Mouse (Mus musculus) adrenal gland, postnatal 10 days (tissue): ENCODE measurements around the gene Pam. TPM values are rescaled to one million over a fixed set of nuclear protein-coding genes. Genes with fewer than 3 reads are reported as not detected.

ENCODE experiments used
- DNase-seq: peaks from one replicate; pipeline ENCODE4 v3.0.0; 2021; ENCODE audit warnings: mixed read lengths
- total RNA-seq, 2 experiments: library from RNA; stranded (reverse); gene quantifications; 2 replicates each; pipeline ENCODE4 v1.2.3; 2021

The Pam gene
- total RNA-seq, 2 experiments from 2014 or later = 205 to 219 TPM

DNA sequence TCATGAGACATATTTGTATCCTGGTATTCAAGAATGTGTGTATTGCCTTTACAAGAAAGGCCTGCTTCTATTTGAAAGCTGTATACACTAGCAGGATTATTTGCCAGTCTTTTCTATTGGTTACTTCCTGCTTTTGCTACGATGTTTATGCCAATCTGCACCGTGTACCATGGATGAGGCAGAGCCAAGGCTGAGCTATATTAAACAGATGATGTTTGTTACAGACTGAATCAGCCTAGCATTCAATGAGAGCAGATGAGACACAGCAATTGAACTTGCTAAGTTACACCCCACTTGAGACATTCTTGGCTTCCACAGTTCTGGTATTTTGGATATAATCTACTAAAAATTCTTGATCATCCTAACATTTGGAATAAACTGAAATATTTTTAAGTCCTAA lies 267.9 kb downstream of the Pam start:
- DNase-seq = no peak

- DNase-seq = no peak
Measured at GRCm38 (mm10) chr1:97822904-97823303, 272.5 kb downstream of the Pam start.

DNA sequence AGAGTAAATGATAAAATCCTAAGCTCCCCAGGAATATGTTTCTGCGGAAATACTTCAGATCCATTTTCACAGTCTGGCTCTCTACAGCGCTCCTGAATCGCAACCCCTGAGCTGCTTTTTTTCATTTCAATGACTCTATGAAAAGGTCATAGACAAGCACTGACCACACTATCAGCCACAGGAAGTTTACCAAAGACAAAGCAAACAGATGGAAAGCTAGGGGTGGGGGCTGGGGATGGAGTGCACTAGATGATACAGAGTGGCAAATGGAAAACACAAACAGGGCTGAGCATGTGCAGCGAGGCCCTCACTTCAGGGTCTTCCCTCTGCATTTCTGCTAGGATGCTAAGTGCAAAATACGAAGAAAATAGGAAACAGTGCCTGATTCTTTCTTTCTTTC lies 273.2 kb downstream of the Pam start:
- no peak for DNase-seq

DNA sequence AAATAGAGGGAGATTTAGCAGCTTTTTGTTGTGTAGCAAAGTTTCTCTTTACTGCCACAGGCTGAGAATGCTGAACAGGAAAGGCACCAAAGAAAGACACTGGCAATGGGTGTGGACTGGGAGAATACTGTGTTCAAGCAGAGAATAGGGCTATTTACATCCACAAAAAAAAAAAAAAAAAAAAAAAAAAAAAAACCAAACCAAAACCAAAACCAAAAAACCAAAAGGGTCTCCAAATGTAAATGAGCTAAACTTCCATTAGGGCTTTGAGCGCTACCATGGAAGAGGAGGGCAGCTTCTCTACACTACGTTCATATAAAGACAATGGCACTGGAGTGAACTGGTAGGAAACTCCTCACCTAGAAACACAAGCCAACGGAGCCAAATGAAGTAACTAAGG lies 274.2 kb downstream of the Pam start:
- DNase-seq = no peak

DNA sequence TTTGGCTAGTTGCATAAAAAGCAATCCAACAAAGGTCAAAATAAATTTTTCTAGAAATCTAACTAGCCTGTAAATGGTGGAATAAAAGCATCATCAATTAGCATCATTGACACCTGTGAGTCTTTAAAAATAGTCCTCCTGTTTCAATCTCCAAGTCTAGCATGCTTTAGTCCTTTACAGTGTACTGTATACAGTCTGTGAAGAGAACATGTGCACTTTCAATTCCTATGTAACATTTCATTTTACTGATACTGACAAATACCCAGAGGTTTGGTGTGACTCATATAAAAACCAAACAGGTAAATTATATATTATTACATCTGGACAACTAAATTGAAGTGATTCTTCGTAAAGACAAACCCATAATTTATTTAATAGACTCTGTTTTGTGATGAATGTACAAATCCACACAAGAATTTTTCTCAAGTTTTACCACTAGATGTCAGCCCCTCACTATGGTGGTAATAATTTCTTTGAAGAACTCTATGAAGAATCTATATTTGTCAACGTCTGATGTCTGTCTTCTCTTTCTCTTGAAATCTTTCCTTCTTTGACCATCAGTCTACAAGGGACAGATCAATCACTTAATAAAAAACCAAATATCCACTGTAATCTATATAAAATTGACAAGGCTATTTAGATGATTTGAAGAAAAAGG lies 286.1 kb downstream of the Pam start:
- DNase-seq = no peak

- DNase-seq = no peak
Measured at GRCm38 (mm10) chr1:97804520-97804919, 290.9 kb downstream of the Pam start.

DNA sequence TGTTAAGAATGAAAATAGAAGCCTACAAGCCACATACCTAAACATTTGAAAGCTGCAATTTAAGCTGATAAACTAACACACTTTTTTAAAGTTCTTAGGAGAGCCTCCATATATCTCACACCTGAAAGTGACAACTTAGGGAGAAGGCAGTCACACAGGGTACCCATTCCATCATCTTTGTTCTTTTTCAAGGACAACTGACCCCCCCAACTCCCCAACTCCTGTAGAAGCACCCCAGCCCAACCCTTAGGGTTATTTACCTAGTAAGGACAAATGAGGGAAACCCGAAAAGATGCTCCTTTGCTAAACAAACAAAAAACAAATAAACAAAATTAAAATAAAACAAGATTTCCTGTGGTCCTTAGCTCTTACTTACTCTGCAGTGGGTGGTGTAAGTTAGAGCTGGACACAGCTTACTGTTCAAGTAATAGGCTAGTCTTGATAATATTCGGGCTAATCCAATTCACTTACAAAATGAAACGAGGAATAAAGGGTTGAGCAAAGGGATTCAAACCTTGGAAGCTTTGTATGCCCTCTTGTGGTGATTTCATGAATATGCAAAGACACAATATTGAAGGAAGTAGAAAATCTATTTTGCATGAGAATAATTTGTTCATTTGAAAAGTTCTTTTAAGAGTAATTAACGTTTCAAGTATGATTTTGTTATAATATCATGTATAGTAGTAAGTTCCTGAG lies 293.1 kb downstream of the Pam start:
- DNase-seq = no peak

DNA sequence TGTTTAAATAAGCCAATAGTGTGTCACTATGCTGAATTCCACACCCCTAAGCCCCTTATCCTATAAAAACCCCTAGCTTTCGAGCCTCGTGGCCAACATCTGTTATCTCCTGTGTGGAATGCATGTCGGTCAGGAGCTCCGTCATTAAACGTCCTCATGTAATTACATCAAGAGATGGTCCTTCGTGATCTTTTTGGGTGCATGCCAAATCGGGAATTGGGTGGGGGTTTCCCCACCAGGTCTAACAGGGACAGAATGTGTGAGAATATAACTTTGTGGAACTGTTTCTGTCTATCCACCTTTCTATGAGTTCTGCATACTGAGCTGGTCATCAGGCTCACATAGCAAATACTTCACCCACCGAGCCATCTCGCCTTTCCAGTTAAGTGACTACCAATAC lies 299.5 kb downstream of the Pam start:
- no peak for DNase-seq

DNA sequence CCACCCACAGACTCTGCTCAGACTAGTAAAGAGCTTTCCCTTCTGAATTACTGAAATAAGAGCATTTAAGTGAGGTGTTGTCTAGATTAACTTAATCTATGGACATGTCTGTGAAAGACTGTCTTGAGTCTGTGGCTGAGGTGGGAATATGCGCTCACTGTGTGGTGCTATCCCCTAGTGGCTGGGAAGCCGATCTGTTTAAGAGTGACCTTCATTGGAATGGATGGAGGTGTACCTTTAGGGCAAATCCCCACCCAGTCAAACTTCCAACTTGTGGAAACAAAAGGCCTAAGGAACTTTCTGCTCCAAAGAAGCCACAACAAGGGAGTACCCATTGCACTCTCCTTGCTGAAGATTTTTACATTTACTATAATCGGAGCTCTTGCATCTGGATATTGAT lies 301.3 kb downstream of the Pam start:
- no peak for DNase-seq

DNA sequence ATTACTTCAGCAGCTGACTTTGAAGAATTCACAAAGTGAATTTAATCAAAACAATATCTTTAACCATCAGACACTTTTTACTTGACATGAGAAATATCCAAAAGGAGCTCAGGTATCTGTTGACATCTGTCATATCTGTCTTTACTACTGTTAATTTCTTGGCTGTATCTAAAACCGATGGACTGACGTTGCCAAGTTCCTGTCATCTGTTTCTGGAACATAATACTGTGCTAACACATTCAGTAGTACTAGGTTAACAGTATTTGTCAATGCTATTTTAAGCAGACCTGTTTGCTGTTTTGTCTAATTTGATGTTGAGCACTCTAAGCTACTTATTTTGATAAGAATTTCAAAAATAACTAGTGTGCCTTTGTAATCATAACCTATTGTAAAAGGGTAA lies 307.0 kb downstream of the Pam start:
- no peak for DNase-seq

- no peak for DNase-seq
Measured at GRCm38 (mm10) chr1:97787674-97788073, 307.8 kb downstream of the Pam start.

GRCm38 (mm10) chr1:97785685-97786393 lies 309.6 kb downstream of the Pam start:
- no peak for DNase-seq

DNA sequence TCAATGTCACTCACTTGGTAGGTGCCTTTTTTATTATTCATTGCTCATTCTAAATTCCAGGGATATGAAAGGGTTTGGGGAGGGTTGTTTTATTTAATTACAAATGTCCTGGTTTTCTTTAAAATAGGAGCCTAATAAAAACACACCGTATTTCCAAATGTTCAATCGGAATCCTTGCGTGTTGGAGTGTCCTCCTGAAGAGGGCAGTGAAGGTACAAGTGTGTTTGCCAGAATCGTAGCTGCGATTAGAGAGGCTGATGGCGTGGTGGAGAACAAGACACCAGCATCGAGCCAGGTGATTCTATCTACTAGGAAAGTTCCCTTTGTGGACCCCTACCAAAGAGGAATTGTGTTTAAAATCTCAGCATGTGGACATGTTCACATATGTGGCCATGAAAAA lies 310.5 kb downstream of the Pam start:
- no peak for DNase-seq

DNA sequence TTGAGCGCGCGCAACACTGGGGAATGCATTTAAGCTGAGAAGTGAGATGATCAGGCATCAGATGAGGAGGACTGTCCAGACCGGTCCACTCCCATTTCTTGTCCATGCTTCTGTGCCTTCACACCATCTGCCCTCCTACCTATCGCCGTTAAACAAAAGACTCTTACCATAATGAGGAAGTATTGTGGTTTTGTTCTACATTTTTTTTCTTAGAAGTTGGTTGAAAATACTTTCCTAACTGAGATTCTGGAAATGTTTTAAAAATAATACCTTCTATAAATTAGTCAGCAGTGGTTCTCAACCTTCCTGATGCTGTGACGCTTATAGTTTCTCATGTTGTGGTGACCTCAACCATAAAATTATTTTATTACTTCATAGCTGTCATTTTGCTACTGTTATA lies 313.8 kb downstream of the Pam start:
- DNase-seq = no peak

DNA sequence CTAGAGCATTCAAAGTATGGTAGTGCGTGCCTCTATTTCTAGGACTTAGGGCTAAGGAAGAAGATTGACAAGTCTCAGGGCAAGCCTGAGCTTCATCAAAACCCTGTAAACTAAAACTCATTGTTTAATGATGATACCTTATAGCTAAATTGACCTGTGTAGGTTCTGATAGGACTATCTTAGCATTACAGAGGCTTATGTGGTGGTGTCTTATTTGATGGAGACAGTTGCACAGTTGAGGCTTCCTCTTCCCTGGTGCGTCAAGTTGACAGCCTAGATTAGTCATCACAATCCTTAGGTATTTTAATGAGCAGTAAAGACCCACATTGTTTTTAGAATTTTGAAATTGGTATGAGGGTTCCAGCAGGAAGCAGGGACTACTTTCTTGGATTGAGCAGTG lies 321.5 kb downstream of the Pam start:
- DNase-seq = no peak

DNA sequence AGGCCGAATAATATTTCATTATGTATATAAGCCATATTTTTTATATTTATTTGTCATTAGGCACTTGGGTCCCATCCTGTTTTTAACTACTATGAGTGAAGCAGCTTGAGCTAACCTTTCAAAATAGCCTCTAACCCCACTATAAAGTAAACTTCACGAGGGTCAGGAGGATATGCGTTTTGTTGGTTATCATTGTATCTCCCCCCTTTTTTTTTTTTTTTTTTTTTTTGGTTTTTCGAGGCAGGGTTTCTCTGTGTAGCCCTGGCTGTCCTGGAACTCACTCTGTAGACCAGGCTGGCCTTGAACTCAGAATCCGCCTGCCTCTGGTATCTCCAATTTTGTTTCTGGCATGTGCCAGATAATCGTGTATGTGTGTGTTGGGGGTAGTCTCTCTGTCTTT lies 322.1 kb downstream of the Pam start:
- no peak for DNase-seq

- DNase-seq = no peak
Measured at GRCm38 (mm10) chr1:97771727-97772126, 323.7 kb downstream of the Pam start.

DNA sequence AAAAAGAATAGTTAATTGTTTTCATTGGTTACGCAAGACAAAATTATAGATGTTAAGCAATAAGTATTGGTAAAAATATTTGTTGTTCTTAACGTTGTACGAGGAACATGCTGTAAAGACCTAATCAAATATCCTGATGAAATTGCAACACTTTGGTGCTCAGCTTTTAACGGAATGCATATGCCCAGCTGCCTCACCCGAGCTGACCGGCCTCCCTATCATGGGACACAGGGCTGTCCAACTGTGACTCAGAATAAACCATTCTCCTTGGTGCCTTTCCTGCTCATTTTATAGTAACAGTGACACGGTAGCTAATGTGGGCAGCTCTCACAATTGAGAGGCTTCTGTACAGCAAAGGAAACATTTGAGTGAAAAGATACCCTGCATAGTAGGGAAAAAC lies 324.3 kb downstream of the Pam start:
- DNase-seq = peak; percentile 24

- peak; percentile 96 for DNase-seq
Measured at GRCm38 (mm10) chr1:97769904-97770753, 325.3 kb downstream of the Pam start, which contains the start of the genes Gin1 and Ppip5k2. Gene Gin1, plus strand, starts transcription at chr1:97770172. Gene Ppip5k2, minus strand, starts transcription at chr1:97770411.

DNA sequence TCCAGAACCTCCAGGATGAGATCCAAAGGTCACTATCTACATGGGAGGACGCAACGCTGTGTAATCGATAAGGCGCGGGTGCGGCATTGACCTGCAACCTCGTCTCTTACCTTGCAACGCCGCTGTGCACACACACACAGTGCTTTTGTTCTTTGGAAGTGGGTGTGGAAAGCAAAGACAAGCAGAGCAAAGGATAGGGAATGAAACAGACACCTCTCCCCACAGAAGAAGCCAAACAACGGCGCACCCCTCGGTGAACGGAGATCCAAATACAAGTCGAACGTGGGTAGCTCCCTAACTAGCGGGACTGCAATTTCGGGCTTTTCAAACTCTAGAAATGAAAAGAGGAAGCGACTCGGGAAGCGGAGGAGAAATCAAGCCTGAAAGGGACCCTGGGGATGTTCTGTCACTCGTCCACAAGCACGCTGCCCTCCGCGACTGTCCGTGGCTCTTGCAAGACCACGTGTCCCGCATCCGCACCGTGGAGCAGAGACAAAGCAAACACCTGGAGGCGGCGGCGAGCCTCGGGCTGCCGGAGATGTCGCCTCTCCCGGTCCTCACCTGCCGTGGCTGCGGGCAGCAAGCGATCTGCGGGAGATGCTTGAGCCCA lies 326.0 kb downstream of the Pam start:
- no peak for DNase-seq

DNA sequence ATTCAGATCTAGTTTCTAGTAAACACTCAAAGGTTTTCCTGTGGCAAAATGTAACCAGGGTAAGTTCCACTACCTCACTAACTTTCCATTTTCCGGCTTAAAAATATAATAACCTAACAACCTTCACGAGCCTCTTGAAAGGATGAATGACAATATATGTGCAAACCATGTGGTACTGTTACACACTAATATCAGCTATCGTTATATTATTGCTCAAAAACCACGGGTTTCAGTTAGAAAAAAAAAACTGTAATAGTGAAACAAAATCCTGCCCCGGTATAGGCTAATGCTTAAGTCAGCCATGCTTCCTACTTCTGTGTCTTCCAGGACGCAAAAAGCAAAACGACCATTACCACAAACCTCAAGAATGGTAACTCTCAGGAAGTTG lies 326.5 kb downstream of the Pam start:
- DNase-seq = no peak

- DNase-seq = no peak
Measured at GRCm38 (mm10) chr1:97768089-97768488, 327.4 kb downstream of the Pam start.
